Mouse (Mus musculus) megakaryocyte, embryonic 14.5 days (primary cell): ENCODE measurements around the gene Ptprg.

ENCODE experiments used
- FLI1 ChIP-seq: IDR thresholded peaks from 2 replicates; pipeline ENCODE4 v1.6.1; 2012; ENCODE audit warnings: low read length, inconsistent platforms, mixed read lengths
- GATA1 ChIP-seq: IDR thresholded peaks from 3 replicates; pipeline ENCODE4 v1.6.1; 2012; ENCODE audit warnings: mixed read lengths, low read length, inconsistent platforms, borderline replicate concordance

- TF ChIP-seq GATA1 = no peak
- no peak for TF ChIP-seq FLI1
Measured at GRCm38 (mm10) chr14:12136536-12136935, 583.2 kb downstream of the Ptprg start.
